Mouse (Mus musculus) spleen, embryonic (tissue): ENCODE data around the gene Itga5.

ENCODE experiments used
- CTCF ChIA-PET: fragments of 350-600 bp; sonication (Branson Sonifier 250); formaldehyde crosslinking; loops from one replicate; lab custom pipeline; 2022; lab: Charles Lee

Gene Itga5

GRCm38 (mm10) chr15:103340786-103341185 lies 25.8 kb downstream of the Itga5 start:
- CTCF ChIA-PET: interaction anchor here (0.7 kb wide), 1 partner anchor 169 kb away, joined by 3 read pairs; no protein-coding TSS in a partner anchor

GRCm38 (mm10) chr15:103339961-103340337 lies 26.6 kb downstream of the Itga5 start, which contains the start of gene Zfp385a:
TSS of gene Zfp385a (minus strand) at chr15:103340093.
- CTCF ChIA-PET: no interaction called here

GRCm38 (mm10) chr15:103339166-103339960 lies 27.2 kb downstream of the Itga5 start:
- CTCF ChIA-PET: interaction anchor here (0.6 kb wide), 1 partner anchor 68 kb away, joined by 8 read pairs; no protein-coding TSS in a partner anchor

GRCm38 (mm10) chr15:103338829-103339165 lies 27.8 kb downstream of the Itga5 start:
- CTCF ChIA-PET: no interaction called here

- CTCF ChIA-PET: interaction anchor here (0.6 to 0.8 kb wide), 3 partner anchors 14 to 155 kb away, joined by 3 read pairs; no protein-coding TSS in a partner anchor
These were observed 29.4 kb downstream of the Itga5 start for GRCm38 (mm10) chr15:103336996-103337667.

GRCm38 (mm10) chr15:103335488-103336235 lies 30.9 kb downstream of the Itga5 start:
- CTCF ChIA-PET: interaction anchor here (0.6 to 1.0 kb wide), 2 partner anchors 9 to 349 kb away, joined by 3 to 4 read pairs; no protein-coding TSS in a partner anchor

GRCm38 (mm10) chr15:103335040-103335439 lies 31.5 kb downstream of the Itga5 start:
- CTCF ChIA-PET: no interaction called here

GRCm38 (mm10) chr15:103334194-103334593 lies 32.4 kb downstream of the Itga5 start:
- CTCF ChIA-PET: interaction anchor here (0.5 to 0.8 kb wide), 2 partner anchors 107 to 369 kb away, joined by 3 to 4 read pairs; no protein-coding TSS in a partner anchor

- CTCF ChIA-PET: interaction anchor here (0.5 to 1.1 kb wide), 3 partner anchors 10 to 368 kb away, joined by 3 to 4 read pairs (median 3); no protein-coding TSS in a partner anchor
These were observed 32.8 kb downstream of the Itga5 start for GRCm38 (mm10) chr15:103333738-103334137.

- CTCF ChIA-PET: interaction anchor here (1.1 to 1.3 kb wide), 2 partner anchors 10 to 18 kb away, joined by 3 read pairs; no protein-coding TSS in a partner anchor
These were observed 33.4 kb downstream of the Itga5 start for GRCm38 (mm10) chr15:103333081-103333615.

GRCm38 (mm10) chr15:103323455-103324247 lies 42.9 kb downstream of the Itga5 start:
- CTCF ChIA-PET: interaction anchor here (0.5 to 1.2 kb wide), 9 partner anchors 10 to 382 kb away, joined by 3 to 5 read pairs (median 3); partner anchors contain the start of gene Gpr84

GRCm38 (mm10) chr15:103323070-103323454 lies 43.5 kb downstream of the Itga5 start:
- CTCF ChIA-PET: interaction anchor here (0.8 to 1.2 kb wide), 4 partner anchors 10 to 39 kb away, joined by 3 to 5 read pairs (median 3); no protein-coding TSS in a partner anchor

GRCm38 (mm10) chr15:103322396-103322795 lies 44.2 kb downstream of the Itga5 start:
- CTCF ChIA-PET: interaction anchor here (1.0 kb wide), 1 partner anchor 15 kb away, joined by 3 read pairs; no protein-coding TSS in a partner anchor

- CTCF ChIA-PET: interaction anchor here (0.5 to 0.7 kb wide), 2 partner anchors 45 to 314 kb away, joined by 3 to 8 read pairs; no protein-coding TSS in a partner anchor
These were observed 45.5 kb downstream of the Itga5 start for GRCm38 (mm10) chr15:103321076-103321475.

- CTCF ChIA-PET: no interaction called here
These were observed 48.3 kb downstream of the Itga5 start for GRCm38 (mm10) chr15:103318201-103318816.

GRCm38 (mm10) chr15:103317731-103318130 lies 48.8 kb downstream of the Itga5 start:
- CTCF ChIA-PET: interaction anchor here (0.6 kb wide), 1 partner anchor 43 kb away, joined by 3 read pairs; no protein-coding TSS in a partner anchor

- CTCF ChIA-PET: interaction anchor here (0.6 kb wide), 1 partner anchor 42 kb away, joined by 3 read pairs; no protein-coding TSS in a partner anchor
These were observed 49.4 kb downstream of the Itga5 start for GRCm38 (mm10) chr15:103317120-103317519.

GRCm38 (mm10) chr15:103315979-103316776 lies 50.4 kb downstream of the Itga5 start:
- CTCF ChIA-PET: no interaction called here
